Mouse (Mus musculus) heart, postnatal 0 days (tissue): ENCODE measurements around the gene Asb15.

Source experiments
- CTCF ChIP-seq: IDR thresholded peaks from 2 replicates; pipeline ENCODE4 v1.5.1; 2016; ENCODE audit warnings: antibody characterized with exemption, control low read depth, low read depth
- EP300 ChIP-seq: IDR thresholded peaks from 2 replicates; pipeline ENCODE4 v1.6.1; 2016; ENCODE audit warnings: antibody characterized with exemption, low read depth

DNA sequence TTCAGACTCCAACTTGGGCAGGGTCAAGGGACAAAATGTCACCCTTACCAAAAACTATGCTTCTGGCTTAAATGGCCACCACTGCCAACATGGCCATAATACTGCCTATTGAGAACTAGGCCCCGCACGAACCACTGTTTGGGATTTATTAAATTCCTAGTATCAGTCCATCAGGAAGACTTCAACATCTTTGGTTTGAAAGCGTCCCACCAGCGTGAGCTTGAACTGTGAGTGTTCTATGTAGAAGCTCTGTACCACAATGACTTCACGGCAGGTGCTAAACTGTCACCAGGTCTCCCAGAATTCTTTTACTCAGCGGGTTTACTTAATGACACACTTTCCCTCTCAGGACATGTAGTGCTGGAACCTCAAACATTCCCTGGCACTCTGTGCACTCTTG is 85.4 kb downstream of the Asb15 start:
- TF ChIP-seq CTCF: no peak
- no peak for TF ChIP-seq EP300
